Mouse (Mus musculus) limb, embryonic 11.5 days (tissue): Measurements from ENCODE around the gene Gm11639. TPM values are rescaled to one million over a fixed set of nuclear protein-coding genes. Genes with fewer than 3 reads are reported as not detected.

ENCODE experiments used
- ATAC-seq: fragments of 200-750 bp; cut with Nextera tagmentation; 2 replicates; pipeline ENCODE4 v1.8.0; 2017; ENCODE audit warnings: low read depth; ENCODE audit not compliant: insufficient number of reproducible peaks, low FRiP score, low TSS enrichment
- DNase-seq: peaks from one replicate; pipeline ENCODE4 v3.0.0-alpha.2; 2015; ENCODE audit warnings: low spot score
- H3K27ac ChIP-seq: fragments of 300-500 bp; sonication (generic); replicated peaks from 2 replicates; pipeline ENCODE4 v1.5.1; 2014; ENCODE audit warnings: low read depth, mild to moderate bottlenecking, low read length
- H3K27me3 ChIP-seq: fragments of 300-500 bp; sonication (generic); 2 replicates; pipeline ENCODE4 v1.6.1; 2014; ENCODE audit warnings: mild to moderate bottlenecking, low read length, mixed read lengths; ENCODE audit not compliant: control insufficient read depth, insufficient read depth
- H3K36me3 ChIP-seq: fragments of 300-500 bp; sonication (generic); 2 replicates; pipeline ENCODE4 v1.6.1; 2014; ENCODE audit warnings: mild to moderate bottlenecking, low read length, moderate library complexity, mixed read lengths; ENCODE audit not compliant: control insufficient read depth, insufficient read depth
- H3K4me1 ChIP-seq: fragments of 300-500 bp; sonication (generic); 2 replicates; pipeline ENCODE4 v1.6.1; 2014; ENCODE audit warnings: low read length, mixed read lengths; ENCODE audit not compliant: control insufficient read depth, insufficient read depth
- H3K4me2 ChIP-seq: fragments of 300-500 bp; sonication (generic); 2 replicates; pipeline ENCODE4 v1.6.1; 2014; ENCODE audit warnings: low read depth, mild to moderate bottlenecking, moderate library complexity; ENCODE audit not compliant: severe bottlenecking
- H3K4me3 ChIP-seq: fragments of 300-500 bp; sonication (generic); 2 replicates; pipeline ENCODE4 v1.5.1; 2014; ENCODE audit warnings: low read depth, low read length
- H3K9ac ChIP-seq: fragments of 300-500 bp; sonication (generic); 2 replicates; pipeline ENCODE4 v1.6.1; 2014; ENCODE audit warnings: mild to moderate bottlenecking, low read length
- H3K9me3 ChIP-seq: fragments of 300-500 bp; sonication (generic); 2 replicates; pipeline ENCODE4 v1.6.1; 2016; ENCODE audit warnings: low read length; ENCODE audit not compliant: control insufficient read depth
- WGBS: fragments of 180-500 bp; shearing (Covaris S2); extraction: QIAGEN DNeasy Blood & Tissue Kit; methylation state at CpG from one replicate; pipeline ENCODE4 v1.1.7; 2014; 5-methylcytosine and 5-hydroxymethylcytosine counted together
- polyA plus RNA-seq: library from polyadenylated mRNA; unstranded; fragments of >200 nt; fragmentation: Nextera tagmentation; extraction: Ambion mirVana; gene quantifications from 2 replicates; pipeline ENCODE4 v1.2.1, GENCODE M21; 2014

The Gm11639 gene
- polyA plus RNA-seq, 1 experiment from 2014 or later: not detected

- no peak overlapping the region for H3K9ac ChIP-seq
- H3K27me3 ChIP-seq: no peaks in the 10 kb centered on the region
- H3K4me2 ChIP-seq: no peak overlapping the region
- DNase-seq (no peak), ATAC-seq (no peak)
- no peaks in the 10 kb centered on the region for H3K36me3 ChIP-seq
- H3K9me3 ChIP-seq: no peaks in the 10 kb centered on the region
- no peak overlapping the region for H3K4me3 ChIP-seq
- WGBS: 86% methylated on average over 7 of the region's 8 CpGs
- no peaks in the 10 kb centered on the region for H3K4me1 ChIP-seq
- no peak overlapping the region for H3K27ac ChIP-seq
Measured at GRCm38 (mm10) chr11:104972480-104972879, 287.0 kb downstream of the Gm11639 start.

DNA sequence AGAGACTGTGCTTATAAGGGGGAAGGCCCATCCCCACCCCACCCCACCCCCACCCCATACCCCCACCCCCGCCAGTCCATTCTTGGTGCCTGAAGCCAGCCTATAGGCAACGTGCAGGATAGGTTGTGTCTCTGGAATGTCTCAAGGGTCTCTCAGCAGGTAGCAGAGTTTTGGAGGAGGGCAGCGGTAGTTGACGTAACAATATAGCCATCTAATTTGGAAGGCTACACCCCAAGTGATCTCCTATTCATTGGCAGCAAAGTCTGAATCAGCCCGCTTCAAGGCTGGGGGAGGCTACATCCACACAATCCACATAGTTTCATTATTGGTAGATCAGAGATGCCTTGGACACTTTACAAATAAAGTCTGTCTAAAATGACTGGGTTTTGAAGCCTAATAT lies 292.5 kb downstream of the Gm11639 start:
- WGBS: 77% methylated on average over 5 of the region's 5 CpGs
- no peaks in the 10 kb centered on the region for H3K27me3 ChIP-seq
- H3K36me3 ChIP-seq: no peaks in the 10 kb centered on the region
- no peak overlapping the region for H3K4me3 ChIP-seq
- no peak overlapping the region for H3K27ac ChIP-seq
- H3K4me2 ChIP-seq: no peak overlapping the region
- no peak overlapping the region for H3K9ac ChIP-seq
- no peaks in the 10 kb centered on the region for H3K4me1 ChIP-seq
- DNase-seq (no peak), ATAC-seq (no peak)
- no peaks in the 10 kb centered on the region for H3K9me3 ChIP-seq

DNA sequence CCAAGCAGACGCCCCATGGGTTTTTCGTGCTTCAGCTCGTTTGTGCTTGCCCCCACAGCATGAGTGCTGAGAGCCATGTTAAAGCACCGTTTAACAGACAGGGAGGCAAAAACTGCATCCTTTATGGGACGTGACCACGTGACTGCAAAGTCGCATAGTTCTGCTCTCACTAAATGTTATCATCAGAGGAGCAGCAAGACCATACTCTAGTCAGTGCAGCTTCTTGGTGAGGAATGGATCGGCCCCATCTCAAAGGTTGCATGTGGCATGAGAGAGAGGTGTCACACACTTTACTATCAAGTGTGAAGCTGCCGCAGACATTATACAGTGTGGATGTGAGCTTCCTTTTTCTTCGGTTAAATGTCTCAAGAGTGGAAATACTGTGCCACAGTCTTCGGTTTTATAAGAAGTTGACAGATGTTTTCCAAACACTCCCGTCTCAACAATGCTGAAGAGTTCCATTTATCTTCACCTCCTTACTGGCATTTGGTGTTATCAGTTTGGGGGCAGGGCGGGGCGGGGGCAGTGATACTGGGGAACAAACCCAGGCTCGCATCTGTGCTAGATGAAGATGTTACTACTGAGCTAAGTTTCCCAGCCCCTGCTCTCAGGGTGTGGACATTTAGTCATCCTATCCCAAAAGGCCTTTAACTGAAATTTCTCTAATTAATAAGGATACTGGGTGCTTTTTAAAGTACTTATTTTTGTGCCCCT lies 296.0 kb downstream of the Gm11639 start:
- Histone ChIP-seq H3K4me3 (no peak overlapping the region), H3K4me2 (no peak overlapping the region), H3K4me1 (no peaks in the 10 kb centered on the region), H3K9ac (no peak overlapping the region), H3K27ac (no peak overlapping the region), H3K27me3 (no peaks in the 10 kb centered on the region), H3K36me3 (no peaks in the 10 kb centered on the region), H3K9me3 (no peaks in the 10 kb centered on the region)
- no peak for ATAC-seq
- DNase-seq: no peak
- WGBS: 60% methylated on average over 15 of the region's 15 CpGs

- Histone ChIP-seq H3K27ac (no peak overlapping the region), H3K9ac (no peak overlapping the region), H3K4me2 (no peak overlapping the region), H3K4me1 (no peaks in the 10 kb centered on the region), H3K27me3 (no peaks in the 10 kb centered on the region), H3K36me3 (no peaks in the 10 kb centered on the region), H3K9me3 (no peaks in the 10 kb centered on the region), H3K4me3 (no peak overlapping the region)
- 60% methylated on average over 2 of the region's 2 CpGs for WGBS
- DNase-seq (no peak), ATAC-seq (no peak)
Measured at GRCm38 (mm10) chr11:105009232-105009631, 323.7 kb downstream of the Gm11639 start.

- H3K9ac ChIP-seq: no peak overlapping the region
- no peak overlapping the region for H3K4me3 ChIP-seq
- no peaks in the 10 kb centered on the region for H3K9me3 ChIP-seq
- no peaks in the 10 kb centered on the region for H3K27me3 ChIP-seq
- WGBS: 75% methylated on average over 7 of the region's 7 CpGs
- H3K4me2 ChIP-seq: no peak overlapping the region
- no peaks in the 10 kb centered on the region for H3K4me1 ChIP-seq
- ATAC-seq: no peak
- H3K27ac ChIP-seq: no peak overlapping the region
- DNase-seq: no peak
- H3K36me3 ChIP-seq: no peaks in the 10 kb centered on the region
Measured at GRCm38 (mm10) chr11:105021071-105021470, 335.6 kb downstream of the Gm11639 start.

DNA sequence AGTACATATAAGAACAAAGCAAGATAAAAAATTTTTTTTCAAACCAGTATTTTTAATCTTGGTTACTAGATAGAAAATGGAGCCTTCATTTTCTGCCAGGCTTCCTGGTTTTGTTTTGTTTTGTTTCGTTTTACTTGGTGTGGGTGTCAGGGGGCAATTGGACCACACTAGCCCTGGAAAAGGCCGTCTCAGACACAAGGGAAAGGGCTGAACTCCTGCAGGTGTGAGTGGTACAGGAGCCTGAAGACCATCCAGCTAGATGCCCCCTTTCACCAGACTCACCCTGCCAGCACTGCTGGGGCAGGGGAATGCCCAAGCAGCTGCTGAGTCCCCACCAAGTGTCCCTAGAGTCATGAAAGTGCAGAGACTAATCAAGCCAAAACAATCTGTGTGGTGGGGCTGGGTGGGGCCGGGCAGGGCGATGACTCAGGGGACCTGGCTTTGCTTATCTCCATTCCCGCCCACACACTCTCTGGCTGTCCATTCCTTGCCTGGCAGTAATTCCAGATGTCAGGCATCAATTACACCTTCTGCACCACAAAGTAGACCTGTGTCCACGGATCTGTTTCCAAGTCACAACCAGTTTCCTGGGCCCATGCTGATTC lies 343.3 kb downstream of the Gm11639 start:
- Histone ChIP-seq H3K4me3 (no peak overlapping the region), H3K27me3 (no peaks in the 10 kb centered on the region), H3K9ac (no peak overlapping the region), H3K4me2 (no peak overlapping the region), H3K27ac (no peak overlapping the region), H3K36me3 (no peaks in the 10 kb centered on the region), H3K4me1 (no peaks in the 10 kb centered on the region), H3K9me3 (no peaks in the 10 kb centered on the region)
- DNase-seq (no peak), ATAC-seq (no peak)
- WGBS: 23% methylated on average over 6 of the region's 6 CpGs

- H3K27ac ChIP-seq: no peak overlapping the region
- no peak overlapping the region for H3K4me2 ChIP-seq
- no peak overlapping the region for H3K9ac ChIP-seq
- no peak for ATAC-seq
- H3K36me3 ChIP-seq: no peaks in the 10 kb centered on the region
- no peak for DNase-seq
- no peaks in the 10 kb centered on the region for H3K27me3 ChIP-seq
- H3K4me3 ChIP-seq: no peak overlapping the region
- H3K4me1 ChIP-seq: no peaks in the 10 kb centered on the region
- no peaks in the 10 kb centered on the region for H3K9me3 ChIP-seq
- 85% methylated on average over 8 of the region's 8 CpGs for WGBS
Measured at GRCm38 (mm10) chr11:105029525-105029924, 344.0 kb downstream of the Gm11639 start.

GRCm38 (mm10) chr11:105030229-105030628 lies 344.7 kb downstream of the Gm11639 start:
- Histone ChIP-seq H3K27ac (no peak overlapping the region), H3K27me3 (no peaks in the 10 kb centered on the region), H3K36me3 (no peaks in the 10 kb centered on the region), H3K9ac (no peak overlapping the region), H3K4me1 (no peaks in the 10 kb centered on the region), H3K4me2 (no peak overlapping the region), H3K9me3 (no peaks in the 10 kb centered on the region), H3K4me3 (no peak overlapping the region)
- DNase-seq: no peak
- no peak for ATAC-seq
- WGBS: 83% methylated on average over 6 of the region's 6 CpGs
